Mouse (Mus musculus) kidney, postnatal 10 days (tissue): Measurements from ENCODE around the gene Slc25a36.

Experiments used
- DNase-seq: peaks from one replicate; pipeline ENCODE4 v3.0.0; 2021; ENCODE audit warnings: mixed read lengths

The Slc25a36 gene

GRCm38 (mm10) chr9:97111506-97111905 lies 549 bp upstream of the Slc25a36 start:
- peak; percentile 34 for DNase-seq

- no peak for DNase-seq
Measured at GRCm38 (mm10) chr9:97106481-97107160, 4.3 kb downstream of the Slc25a36 start.

- DNase-seq: no peak
Measured at GRCm38 (mm10) chr9:97105400-97105985, 5.5 kb downstream of the Slc25a36 start.

- no peak for DNase-seq
Measured at GRCm38 (mm10) chr9:97103376-97104061, 7.4 kb downstream of the Slc25a36 start.

GRCm38 (mm10) chr9:97098985-97099384 lies 12.0 kb downstream of the Slc25a36 start:
- DNase-seq: no peak

- DNase-seq: no peak
Measured at GRCm38 (mm10) chr9:97096180-97096579, 14.8 kb downstream of the Slc25a36 start.

GRCm38 (mm10) chr9:97087850-97088249 lies 23.1 kb downstream of the Slc25a36 start:
- DNase-seq: no peak

- DNase-seq: no peak
Measured at GRCm38 (mm10) chr9:97084628-97085027, 26.3 kb downstream of the Slc25a36 start.

GRCm38 (mm10) chr9:97081106-97081862 lies 29.7 kb downstream of the Slc25a36 start:
- no peak for DNase-seq

- DNase-seq: no peak
Measured at GRCm38 (mm10) chr9:97069911-97070310, 41.0 kb downstream of the Slc25a36 start.

- no peak for DNase-seq
Measured at GRCm38 (mm10) chr9:97069466-97069865, 41.5 kb downstream of the Slc25a36 start.

GRCm38 (mm10) chr9:97068201-97069095 lies 42.5 kb downstream of the Slc25a36 start:
- DNase-seq: peak; percentile 93

- no peak for DNase-seq
Measured at GRCm38 (mm10) chr9:97067761-97068160, 43.2 kb downstream of the Slc25a36 start.

GRCm38 (mm10) chr9:97065885-97066284 lies 45.1 kb downstream of the Slc25a36 start:
- DNase-seq: no peak

- DNase-seq: no peak
Measured at GRCm38 (mm10) chr9:97065216-97065615, 45.7 kb downstream of the Slc25a36 start.

- DNase-seq: no peak
Measured at GRCm38 (mm10) chr9:97064161-97064560, 46.8 kb downstream of the Slc25a36 start.

GRCm38 (mm10) chr9:97061696-97062095 lies 49.3 kb downstream of the Slc25a36 start:
- no peak for DNase-seq

- DNase-seq: peak; percentile 27
Measured at GRCm38 (mm10) chr9:97056541-97057338, 54.2 kb downstream of the Slc25a36 start.

- peak; percentile 54 for DNase-seq
Measured at GRCm38 (mm10) chr9:97055906-97056305, 55.1 kb downstream of the Slc25a36 start.

- DNase-seq: no peak
Measured at GRCm38 (mm10) chr9:97051176-97051575, 59.8 kb downstream of the Slc25a36 start.

GRCm38 (mm10) chr9:97046240-97046639 lies 64.7 kb downstream of the Slc25a36 start:
- no peak for DNase-seq
